Mouse (Mus musculus) heart, postnatal 14 days (tissue): Measurements from ENCODE around the gene Pars2. TPM values are rescaled to one million over a fixed set of nuclear protein-coding genes. Genes with fewer than 3 reads are reported as not detected.

Experiments
- DNase-seq, 2 experiments: peaks; one replicate each; pipeline ENCODE4 v3.0.0; 2021 to 2022
- intact Hi-C: fragments of 180-260 bp; cut with DNase I; formaldehyde crosslinking; loops from one replicate; pipeline ENCODE4 v1.15.1; 2025
- total RNA-seq, 2 experiments: library from RNA; stranded (reverse); gene quantifications; 2 replicates each; pipeline ENCODE4 v1.2.3; 2021

Pars2 gene
- total RNA-seq, 2 experiments from 2014 or later, result 4.7 to 5.2 TPM

GRCm38 (mm10) chr4:106632313-106632712, 18.6 kb upstream of the Pars2 start:
- DNase-seq, result no peak
- intact Hi-C loops, result loop anchor here (5.0 kb wide), 1 partner anchor 530 kb away; no protein-coding TSS in a partner anchor

DNA sequence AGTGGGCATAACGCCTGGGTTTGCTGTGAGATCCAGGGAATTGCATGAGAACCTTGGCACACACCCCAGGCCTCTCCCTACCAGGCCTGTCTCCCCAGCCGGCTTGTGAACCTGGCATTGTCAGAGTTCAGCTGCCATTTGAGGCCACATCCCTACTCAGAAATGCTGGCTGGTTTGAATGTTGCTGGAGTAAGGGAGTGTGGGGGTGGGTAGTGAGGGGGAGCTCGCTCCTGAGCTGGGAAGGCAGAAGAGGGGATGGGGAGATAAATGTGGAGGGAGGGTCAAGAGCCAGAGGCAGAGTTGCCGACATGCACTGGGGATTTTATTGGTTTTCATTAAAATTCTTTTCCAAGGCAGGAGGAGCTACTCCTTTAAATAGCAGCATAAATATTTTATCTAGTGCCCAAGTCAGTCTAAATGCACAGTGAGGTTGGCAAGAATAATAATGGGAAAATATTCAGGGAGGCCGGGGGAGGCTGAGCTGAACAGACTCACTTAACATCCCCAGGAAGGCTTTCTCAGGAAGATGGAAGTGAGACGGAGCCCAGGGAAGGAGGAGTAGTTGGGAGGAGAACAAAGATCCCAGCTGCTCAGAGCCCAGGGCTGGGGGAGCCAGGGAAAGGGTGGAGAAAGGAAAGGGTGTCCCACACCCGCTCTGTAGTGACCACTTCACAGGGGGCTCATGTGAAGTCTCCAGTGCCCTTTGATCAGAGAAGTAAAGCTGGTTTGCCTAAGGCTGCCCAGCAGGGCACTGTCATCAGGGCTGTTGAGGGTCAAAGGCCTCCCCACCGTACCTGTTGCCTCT, 17.4 kb upstream of the Pars2 start:
- intact Hi-C loops, result loop anchor here (5.0 kb wide), 1 partner anchor 529 kb away; no protein-coding TSS in a partner anchor
- no peak for DNase-seq

GRCm38 (mm10) chr4:106634086-106634479, 16.8 kb upstream of the Pars2 start:
- no peak for DNase-seq
- intact Hi-C loops, result loop anchor here (5.0 kb wide), 1 partner anchor 528 kb away; no protein-coding TSS in a partner anchor

GRCm38 (mm10) chr4:106643483-106644217, 7.2 kb upstream of the Pars2 start:
- intact Hi-C loops, result no loop called here
- no peak for DNase-seq

DNA sequence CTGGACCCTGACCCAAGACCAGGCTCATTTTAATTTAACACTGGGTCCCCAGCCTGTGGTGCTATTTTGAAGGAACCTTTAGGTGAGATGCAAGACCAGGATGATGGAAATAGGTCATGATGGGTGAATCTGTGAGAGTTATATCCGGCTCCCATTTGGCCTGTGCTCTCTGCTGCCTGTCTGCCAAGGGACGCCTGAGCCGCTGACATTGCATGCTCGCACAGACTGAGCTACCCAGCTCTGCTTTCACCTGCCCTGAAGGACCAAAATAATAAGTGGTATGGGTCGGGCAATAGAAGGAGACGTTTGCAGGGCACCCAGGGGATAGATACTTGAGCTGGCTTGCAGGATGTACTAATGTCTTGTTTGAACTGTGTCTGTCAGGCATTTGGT, 6.7 kb upstream of the Pars2 start:
- no peak for DNase-seq
- intact Hi-C loops, result no loop called here

DNA sequence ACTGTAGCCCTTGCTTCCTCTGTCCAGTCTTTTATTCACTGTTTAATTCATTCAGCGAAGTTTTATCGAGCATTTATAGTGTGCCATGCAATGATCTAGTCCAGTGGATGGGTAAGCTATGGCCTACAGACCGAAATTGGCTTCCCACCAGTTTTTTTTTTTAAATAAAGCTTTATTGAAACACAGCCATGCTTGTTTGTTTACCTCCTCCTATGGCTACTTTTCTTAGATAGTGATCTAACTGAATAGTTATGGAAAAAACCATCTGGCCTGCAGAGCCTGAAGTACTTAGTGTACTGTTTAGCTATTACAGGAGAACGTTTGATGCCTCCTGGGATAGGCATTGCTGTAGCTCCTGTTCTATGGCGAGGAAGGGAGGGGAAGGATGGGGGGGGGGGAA, 5.1 kb upstream of the Pars2 start:
- no peak for DNase-seq
- intact Hi-C loops, result no loop called here

- DNase-seq, result no peak
- intact Hi-C loops, result no loop called here
These were observed 3.7 kb upstream of the Pars2 start for GRCm38 (mm10) chr4:106647137-106647536.

DNA sequence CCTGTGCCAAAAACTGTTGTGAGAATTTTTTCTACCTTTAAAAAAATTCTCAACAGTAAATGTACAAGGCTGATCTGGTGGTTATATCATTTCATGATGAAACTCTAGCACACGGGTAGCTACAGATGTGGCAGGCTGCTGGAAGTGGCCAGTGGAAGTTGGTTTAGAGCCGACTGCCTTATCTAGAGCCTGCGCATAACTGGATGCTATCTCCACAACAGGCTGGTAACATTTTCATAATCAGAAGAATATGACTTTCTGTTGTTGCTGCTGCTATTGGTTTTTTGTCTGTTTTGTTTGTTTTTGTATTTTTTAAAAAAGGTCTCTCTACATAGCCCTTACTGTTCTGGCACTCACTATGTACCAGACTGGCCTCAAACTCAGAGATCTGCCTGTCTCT, 1.7 kb downstream of the Pars2 start:
- intact Hi-C loops, result no loop called here
- no peak for DNase-seq

- intact Hi-C loops, result no loop called here
- no peak for DNase-seq
These were observed 2.2 kb downstream of the Pars2 start for GRCm38 (mm10) chr4:106653051-106653450.

DNA sequence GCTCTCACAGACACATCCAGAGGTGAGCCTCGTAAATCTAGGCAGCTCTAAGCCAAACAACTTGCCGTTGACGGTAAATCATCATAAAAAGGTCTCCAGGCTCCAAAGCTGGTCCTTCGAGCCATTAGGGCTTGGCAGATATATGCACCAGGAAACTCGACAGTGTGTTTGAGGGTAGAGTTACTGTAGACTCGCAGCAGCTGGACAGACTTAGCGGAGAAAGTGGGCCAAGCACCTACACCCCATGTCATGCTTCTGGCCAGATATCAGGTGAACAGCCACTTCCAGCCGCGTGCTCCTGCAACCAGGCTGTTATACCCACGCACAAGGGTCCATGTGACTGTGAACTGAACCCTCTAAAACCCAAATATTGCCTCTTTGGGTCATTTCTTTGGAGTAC, 4.8 kb downstream of the Pars2 start:
- DNase-seq, result no peak
- intact Hi-C loops, result no loop called here

GRCm38 (mm10) chr4:106663956-106664470, 13.1 kb downstream of the Pars2 start:
- DNase-seq, result no peak
- intact Hi-C loops, result no loop called here

DNA sequence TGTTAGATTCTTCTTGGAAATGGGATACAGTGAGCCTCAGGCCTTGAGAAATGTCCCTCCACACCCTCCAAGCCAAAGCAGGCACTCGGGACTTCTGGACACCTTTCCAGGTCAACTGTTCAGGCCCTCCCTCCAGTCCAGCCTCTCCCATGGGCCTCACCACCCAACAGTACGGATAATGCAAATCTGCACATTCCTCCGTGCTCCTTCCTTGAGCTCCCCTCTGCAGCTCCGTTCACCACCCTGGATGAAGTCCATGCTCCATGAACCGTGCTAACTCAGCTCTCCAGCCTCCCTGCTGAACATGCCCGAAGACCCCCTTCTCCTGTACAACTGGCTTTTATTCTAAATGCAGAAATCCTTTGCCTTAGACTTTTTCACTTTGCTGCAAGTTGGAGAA, 13.8 kb downstream of the Pars2 start:
- no peak for DNase-seq
- intact Hi-C loops, result no loop called here

GRCm38 (mm10) chr4:106665269-106665668, 14.4 kb downstream of the Pars2 start:
- DNase-seq, result no peak
- intact Hi-C loops, result no loop called here

DNA sequence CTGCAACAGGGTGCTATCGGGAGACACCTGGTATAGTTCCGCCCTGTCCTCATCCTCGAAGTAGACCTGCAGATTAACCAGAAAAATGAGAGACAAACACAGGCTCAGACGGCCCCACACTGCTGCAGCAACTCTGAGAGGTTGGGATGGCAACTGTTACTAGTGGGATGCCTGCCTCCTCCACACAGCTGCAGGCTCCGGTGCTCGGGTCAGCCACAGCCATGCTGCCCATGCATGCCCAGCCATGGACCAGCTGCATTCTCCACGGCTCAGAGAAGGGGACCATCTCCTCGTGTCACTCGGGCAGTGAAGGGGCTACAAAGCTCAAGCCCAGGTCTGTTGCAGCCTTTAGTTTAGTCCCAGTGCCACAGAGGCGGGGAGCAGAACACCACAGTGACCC, 14.8 kb downstream of the Pars2 start:
- intact Hi-C loops, result no loop called here
- DNase-seq, result no peak

- DNase-seq, result no peak
- intact Hi-C loops, result no loop called here
These were observed 15.7 kb downstream of the Pars2 start for GRCm38 (mm10) chr4:106666546-106666945.

DNA sequence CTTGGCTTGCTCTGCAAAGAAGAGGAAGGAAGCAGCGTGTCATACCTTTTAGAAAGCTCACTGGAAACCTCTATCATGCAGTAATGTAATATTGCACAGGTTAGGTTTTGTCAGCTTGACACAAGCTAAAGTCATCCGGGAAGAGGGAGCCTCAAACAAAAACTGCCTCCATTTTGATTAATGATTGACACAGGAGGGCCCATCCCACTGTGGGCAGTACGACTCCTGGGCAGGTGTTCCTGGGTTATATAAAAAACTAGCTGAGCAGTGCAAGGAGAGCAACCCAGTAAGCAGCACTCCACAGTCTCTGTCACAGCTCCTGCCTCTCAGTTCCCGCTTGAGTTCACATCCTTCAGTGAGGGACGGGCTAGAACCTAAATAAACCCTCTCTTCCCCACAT, 25.9 kb downstream of the Pars2 start:
- intact Hi-C loops, result no loop called here
- no peak for DNase-seq

DNA sequence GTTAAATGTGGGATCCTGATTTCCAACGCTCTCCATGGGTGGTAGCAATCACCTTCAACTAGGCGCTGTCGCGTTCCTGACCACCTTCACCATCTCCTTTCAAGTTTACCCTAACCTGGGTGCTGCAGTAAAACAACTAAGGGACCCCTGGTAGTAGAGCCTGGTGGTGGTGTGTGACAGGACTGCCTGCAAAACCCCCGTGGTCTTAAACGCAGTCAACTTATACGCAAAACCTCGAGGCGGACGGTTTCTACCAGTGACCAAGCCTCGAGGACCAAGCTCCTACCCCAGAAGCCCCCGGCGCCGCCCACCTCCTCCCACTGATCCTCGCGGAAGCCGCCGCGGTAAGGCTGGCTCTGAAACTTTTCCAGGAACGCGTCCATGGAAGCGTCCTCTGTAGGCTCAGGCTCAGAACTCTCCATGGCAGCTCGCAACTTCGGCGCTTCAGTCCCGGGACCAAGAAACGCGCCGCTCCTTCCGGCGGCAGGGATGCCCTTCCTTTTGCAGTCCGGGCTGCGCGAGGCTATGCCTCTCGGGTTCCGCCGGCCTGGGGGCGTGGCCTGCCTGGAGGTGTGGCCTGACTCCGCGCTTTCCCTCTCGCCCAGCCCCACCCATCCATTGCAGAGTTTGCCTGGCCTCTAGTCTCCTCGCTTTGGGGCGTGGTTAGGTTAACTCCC, 27.7 kb downstream of the Pars2 start, which contains the start of gene Ttc4:
TSS of gene Ttc4 (minus strand) at position 503 of the 677 bp plus-strand sequence.
- intact Hi-C loops, result no loop called here
- peak; percentile 91 to 94 for DNase-seq

DNA sequence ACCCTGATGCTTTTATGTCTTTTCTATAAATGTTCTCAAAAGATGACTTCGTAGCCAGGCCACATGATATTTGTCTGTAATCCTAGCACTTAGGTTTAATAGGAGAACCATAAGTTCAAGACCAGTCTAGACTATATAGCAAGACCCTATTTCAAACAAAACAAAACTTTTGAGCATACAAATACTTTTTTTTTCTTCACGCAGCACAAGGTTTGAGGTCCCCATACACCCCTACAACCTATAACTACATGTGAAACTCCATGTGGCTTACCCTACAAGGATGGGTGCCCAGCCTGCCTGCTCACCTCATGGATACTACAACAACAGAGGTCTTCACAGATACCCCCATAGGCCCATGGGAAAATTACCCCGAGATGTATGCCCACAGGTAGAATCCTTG, 28.3 kb downstream of the Pars2 start:
- intact Hi-C loops, result no loop called here
- no peak for DNase-seq

GRCm38 (mm10) chr4:106680955-106681354, 30.1 kb downstream of the Pars2 start:
- intact Hi-C loops, result no loop called here
- DNase-seq, result no peak

- no peak for DNase-seq
- intact Hi-C loops, result no loop called here
These were observed 37.9 kb downstream of the Pars2 start for GRCm38 (mm10) chr4:106688636-106689296.
